Mouse (Mus musculus): ENCODE measurements at regions not wholly inside any gene's neighbourhood (a gene's known extent, or its start where the extent isn't known, plus 50 kb on each side); places are given as distances from the start of the nearest gene placed in this dataset.

DNA sequence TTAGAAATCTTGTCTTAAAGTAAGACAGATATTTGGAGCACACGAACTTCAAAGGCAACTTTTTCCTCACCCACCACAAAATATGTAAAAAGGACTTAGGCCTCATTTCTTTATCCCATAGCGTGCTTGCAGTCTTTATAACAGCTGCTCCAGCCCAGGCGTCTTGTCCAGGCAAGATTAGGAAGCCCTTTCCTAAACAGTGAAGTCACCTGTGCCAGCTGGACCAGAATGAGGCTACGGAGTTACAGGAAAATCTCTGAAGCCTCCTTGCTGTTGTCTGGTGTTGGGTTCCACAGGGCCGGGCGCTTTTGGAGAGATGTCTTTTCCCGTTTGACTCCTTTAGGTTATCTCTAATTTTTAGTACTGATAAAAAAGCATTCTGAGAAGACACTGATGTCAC lies 210.3 kb downstream of the Ttll7 start:
- TF ChIP-seq POLR2A (IDR thresholded peaks at IDR 0.05; ENCODE audit: borderline replicate concordance, control insufficient read depth, low read depth, low read length) (no peak), CTCF (IDR thresholded peaks at IDR 0.05; ENCODE audit: control insufficient read depth, insufficient read depth, low read length) (no peak)
